Mouse (Mus musculus) bone marrow, adult 2 months (tissue): ENCODE measurements around the gene Hnrnpll.

Source experiments
- CTCF ChIP-seq: fragments of 200-500 bp; IDR thresholded peaks from 2 replicates; pipeline ENCODE4 v1.5.1; 2011; ENCODE audit warnings: low read length, control low read depth; ENCODE audit not compliant: control insufficient read depth, insufficient read depth
- POLR2A ChIP-seq: fragments of 200-500 bp; IDR thresholded peaks from 2 replicates; pipeline ENCODE4 v1.6.1; 2011; ENCODE audit warnings: low read depth, mild to moderate bottlenecking, control low read depth, low read length, borderline replicate concordance; ENCODE audit not compliant: control insufficient read depth

DNA sequence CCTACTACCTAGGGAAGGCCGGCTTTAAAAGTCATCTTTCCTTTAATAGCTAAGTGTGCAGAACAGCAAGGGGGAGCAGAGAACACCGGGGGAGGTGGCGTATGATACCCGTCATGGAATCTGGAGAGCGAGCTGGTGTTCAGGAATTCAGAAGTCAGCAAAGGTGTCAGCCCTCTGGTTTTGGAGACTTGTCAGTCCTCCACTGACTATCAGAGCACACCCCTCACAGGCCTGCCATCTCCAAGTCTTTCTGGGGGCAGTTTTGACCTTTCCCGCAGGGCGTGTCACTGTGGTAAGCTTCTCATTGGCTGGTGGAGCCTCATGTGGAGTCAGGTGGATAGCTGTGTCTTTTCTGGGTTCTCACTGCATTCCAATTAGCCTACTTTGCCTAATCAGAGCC lies 72.0 kb downstream of the Hnrnpll start:
- TF ChIP-seq POLR2A (no peak), CTCF (no peak)
